Mouse (Mus musculus) kidney, postnatal 36 days (tissue): ENCODE results near the gene Rspo4.

Experiments used
- DNase-seq, 2 experiments: peaks; one replicate each; pipeline ENCODE4 v3.0.0; 2021 to 2022; ENCODE audit warnings: mixed read lengths in 2 of 2

The Rspo4 gene

DNA sequence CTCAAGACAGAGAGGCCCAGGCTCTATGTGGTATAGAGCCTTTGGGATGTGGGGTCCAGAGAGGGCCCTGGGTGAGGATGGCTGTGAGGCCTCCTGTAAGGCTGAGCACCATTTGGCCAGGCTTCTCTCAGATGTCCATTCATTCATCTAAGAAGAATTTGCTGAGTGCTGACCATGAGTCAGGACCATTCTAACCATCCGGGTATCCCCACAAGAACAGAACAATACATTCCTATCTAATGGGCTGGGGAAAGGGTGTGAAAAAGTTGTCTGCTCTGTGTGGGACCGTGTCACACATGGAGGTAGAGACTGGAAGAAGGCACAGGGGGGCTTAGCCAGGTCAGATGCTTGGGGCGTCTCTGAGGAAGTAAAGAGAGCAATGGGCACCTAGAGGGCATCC lies 69.0 kb downstream of the Rspo4 start:
- DNase-seq = no peak

DNA sequence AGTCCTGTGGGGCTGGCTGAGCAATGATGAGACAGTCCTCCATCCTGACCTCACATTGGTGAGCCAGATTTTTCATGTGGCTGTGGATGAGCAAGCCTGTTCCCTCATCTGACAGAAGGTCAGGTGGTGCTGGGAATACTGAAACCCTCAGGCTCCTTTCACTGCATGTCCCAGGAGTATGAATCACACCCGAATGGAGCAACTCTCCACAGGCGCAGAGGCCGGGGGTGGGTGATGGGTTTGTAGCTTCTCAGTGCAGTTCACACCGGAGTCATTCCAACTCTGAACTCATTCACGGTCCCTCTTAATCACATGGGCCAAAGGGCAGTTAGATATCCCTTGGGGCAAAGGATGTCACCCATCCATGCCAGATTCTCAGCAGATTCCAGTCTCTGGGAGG lies 71.4 kb downstream of the Rspo4 start:
- no peak for DNase-seq

DNA sequence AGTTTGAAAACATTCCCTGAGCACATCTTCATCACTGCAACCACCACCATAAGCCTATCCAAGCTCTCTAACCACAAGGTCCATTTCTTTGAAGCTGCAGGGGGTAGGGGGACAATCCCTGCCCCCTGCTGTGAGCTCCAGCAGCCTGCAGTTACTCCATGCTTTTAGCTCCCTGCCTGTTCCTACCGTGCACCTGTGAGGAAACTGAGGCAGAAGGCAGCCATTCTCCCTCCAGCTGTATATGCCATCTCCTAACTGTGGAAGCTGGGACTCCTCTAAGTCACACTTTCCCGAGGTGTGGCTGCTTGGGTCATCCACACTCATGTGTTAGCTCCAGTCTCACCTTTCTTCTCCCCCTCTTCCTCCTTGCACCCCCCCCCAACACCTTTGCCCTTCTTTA lies 72.4 kb downstream of the Rspo4 start:
- DNase-seq = no peak

DNA sequence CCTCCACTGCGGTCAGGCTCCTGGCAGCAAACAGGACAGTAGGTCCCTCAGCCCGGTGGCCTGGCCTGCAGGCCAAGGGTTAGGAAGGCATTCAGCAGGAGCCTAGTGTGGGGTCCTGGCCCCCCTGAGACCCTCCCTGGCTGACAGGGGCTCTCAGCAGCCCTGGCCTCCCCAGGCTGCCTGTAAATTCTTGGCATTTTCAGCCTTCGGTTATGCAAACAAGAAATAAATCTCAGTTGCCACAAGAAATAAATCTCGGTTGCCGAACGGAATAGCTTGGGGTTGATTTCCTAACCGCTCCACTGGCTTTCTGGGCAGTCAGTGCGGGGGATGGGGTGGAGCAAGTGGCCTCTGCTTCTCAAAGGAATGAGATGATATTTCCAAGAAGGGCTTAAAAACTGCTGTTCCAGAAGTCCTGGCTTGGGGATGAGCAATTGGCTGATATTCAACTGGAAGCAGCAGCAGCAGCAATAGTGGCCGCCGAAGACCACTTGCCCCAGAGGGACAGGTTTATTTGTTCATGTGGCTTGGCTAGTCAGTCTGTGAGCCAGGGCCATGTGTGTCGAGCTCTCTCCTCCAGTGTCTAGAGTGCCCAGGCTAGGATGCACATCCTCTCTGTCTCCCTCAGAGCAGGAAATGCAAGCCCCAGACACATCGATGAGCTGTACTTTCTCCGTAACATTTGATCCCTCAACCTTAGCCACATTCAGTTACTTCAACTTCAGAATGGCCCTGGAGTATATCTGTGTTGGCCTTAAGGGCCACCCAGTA lies 73.5 kb downstream of the Rspo4 start:
- peak; percentile 61 to 68 for DNase-seq

DNA sequence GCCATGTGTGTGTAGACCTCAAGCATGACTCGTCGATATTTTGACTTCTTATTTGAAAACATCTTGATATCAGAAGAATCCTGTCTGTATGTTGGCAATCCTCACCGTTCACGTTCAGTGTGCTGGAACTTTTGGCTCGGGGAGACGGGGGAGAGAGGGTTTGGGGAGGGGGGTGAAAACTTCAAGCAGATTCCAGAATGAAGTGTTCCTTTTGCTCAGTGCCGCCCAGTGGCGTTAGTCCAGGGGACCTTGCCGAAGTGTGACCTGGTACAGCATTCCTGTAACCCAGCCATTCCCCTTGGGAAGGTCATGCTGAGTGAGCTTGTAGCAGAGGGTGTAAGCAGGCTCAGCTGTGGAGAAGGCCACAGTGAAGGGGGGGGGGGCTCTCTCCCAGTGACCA lies 76.4 kb downstream of the Rspo4 start:
- peak; percentile 59 to 67 for DNase-seq

GRCm38 (mm10) chr2:151921068-151921467 lies 78.3 kb downstream of the Rspo4 start:
- DNase-seq = no peak

DNA sequence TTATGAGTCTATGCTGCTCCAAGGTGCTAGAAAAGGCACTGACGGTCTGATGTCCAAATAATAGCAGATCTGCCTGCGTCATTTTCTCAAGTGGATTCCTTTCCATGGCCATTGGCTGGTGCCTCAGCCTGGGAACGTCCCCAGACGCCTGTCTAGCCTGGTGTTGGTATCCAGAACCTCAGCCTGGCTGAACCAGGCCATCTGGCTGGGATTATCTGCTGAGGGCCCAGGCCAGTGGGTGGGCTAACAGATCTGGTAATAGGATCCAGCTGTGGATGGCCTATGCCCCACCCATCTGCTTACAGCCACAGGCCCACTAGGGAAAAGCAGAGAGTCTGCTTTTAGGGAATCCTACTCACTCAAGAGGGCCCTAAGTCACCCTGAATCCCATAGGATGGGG lies 78.9 kb downstream of the Rspo4 start:
- no peak for DNase-seq
